Mouse (Mus musculus): ENCODE measurements at regions not wholly inside any gene's neighbourhood (a gene's known extent, or its start where the extent isn't known, plus 50 kb on each side); places are given as distances from the start of the nearest gene placed in this dataset.

GRCm38 (mm10) chrX:51294797-51295506, 88.6 kb upstream of the Mbnl3 start:
- DNase-seq (ENCODE audit: extremely low spot score in 1 of 2, low spot score in 1 of 2), result no peak

GRCm38 (mm10) chrX:51292310-51292709, 86.0 kb upstream of the Mbnl3 start:
- no peak for DNase-seq (ENCODE audit: extremely low spot score in 1 of 2, low spot score in 1 of 2)

- DNase-seq (ENCODE audit: extremely low spot score in 1 of 2, low spot score in 1 of 2), result peak; percentile 2 to 46
These were observed 71.9 kb upstream of the Mbnl3 start for GRCm38 (mm10) chrX:51278270-51278669.

GRCm38 (mm10) chrX:51264746-51265145, 58.4 kb upstream of the Mbnl3 start:
- DNase-seq (ENCODE audit: extremely low spot score in 1 of 2, low spot score in 1 of 2), result no peak
